Mouse (Mus musculus) macrophage (primary cell): Measurements from ENCODE around the gene Epb41l4b. TPM values are rescaled to one million over a fixed set of nuclear protein-coding genes. Genes with fewer than 3 reads are reported as not detected.

Experiments used
- H3K27ac ChIP-seq: fragments of 350-480 bp; formaldehyde crosslinking; 2 replicates; pipeline ENCODE4 v1.9.0; 2021
- H3K36me3 ChIP-seq: fragments of 350-480 bp; formaldehyde crosslinking; 2 replicates; pipeline ENCODE4 v1.9.0; 2021; ENCODE audit errors: inconsistent target
- H3K4me3 ChIP-seq: fragments of 350-480 bp; formaldehyde crosslinking; 2 replicates; pipeline ENCODE4 v1.9.0; 2021; ENCODE audit errors: inconsistent target
- H3K79me2 ChIP-seq: fragments of 350-480 bp; formaldehyde crosslinking; 2 replicates; pipeline ENCODE4 v1.9.0; 2021; ENCODE audit errors: inconsistent target
- WGBS: methylation state at CpG from one replicate; pipeline ENCODE4 v1.1.7; 2026; ENCODE audit warnings: inconsistent platforms; ENCODE audit not compliant: missing documents; 5-methylcytosine and 5-hydroxymethylcytosine counted together
- polyA plus RNA-seq: library from polyadenylated mRNA; stranded (reverse); fragments of 250-400 nt; gene quantifications from 3 replicates; pipeline ENCODE4 v1.2.4, GENCODE M21; 2018; ENCODE audit warnings: inconsistent platforms
- total RNA-seq, 78 experiments: library from RNA; depleted of rRNA; stranded (reverse); fragments of 250-400 nt; gene quantifications; 1 replicate in 9 of 78; 2 replicates in 24 of 78; 3 replicates in 43 of 78; 4 replicates in 2 of 78; pipeline ENCODE4 v1.2.4; 2018; ENCODE audit warnings: inconsistent platforms in 56 of 78

The Epb41l4b gene
- total RNA-seq (2018; cell fraction: chromatin; rRNA removed) = under 1 TPM in 2 of 26 experiments, not detected in 24; 0.25 to 0.46 TPM
- total RNA-seq (2018; cell fraction: cytosol; rRNA removed) = under 1 TPM in 4 of 26 experiments, not detected in 22; 0.05 to 0.22 (median 0.05) TPM
- under 1 TPM in 1 of 26 experiments, not detected in 25; 0.65 TPM for total RNA-seq (2018; cell fraction: nucleus; rRNA removed)
- polyA plus RNA-seq = not detected in 3 replicates

DNA sequence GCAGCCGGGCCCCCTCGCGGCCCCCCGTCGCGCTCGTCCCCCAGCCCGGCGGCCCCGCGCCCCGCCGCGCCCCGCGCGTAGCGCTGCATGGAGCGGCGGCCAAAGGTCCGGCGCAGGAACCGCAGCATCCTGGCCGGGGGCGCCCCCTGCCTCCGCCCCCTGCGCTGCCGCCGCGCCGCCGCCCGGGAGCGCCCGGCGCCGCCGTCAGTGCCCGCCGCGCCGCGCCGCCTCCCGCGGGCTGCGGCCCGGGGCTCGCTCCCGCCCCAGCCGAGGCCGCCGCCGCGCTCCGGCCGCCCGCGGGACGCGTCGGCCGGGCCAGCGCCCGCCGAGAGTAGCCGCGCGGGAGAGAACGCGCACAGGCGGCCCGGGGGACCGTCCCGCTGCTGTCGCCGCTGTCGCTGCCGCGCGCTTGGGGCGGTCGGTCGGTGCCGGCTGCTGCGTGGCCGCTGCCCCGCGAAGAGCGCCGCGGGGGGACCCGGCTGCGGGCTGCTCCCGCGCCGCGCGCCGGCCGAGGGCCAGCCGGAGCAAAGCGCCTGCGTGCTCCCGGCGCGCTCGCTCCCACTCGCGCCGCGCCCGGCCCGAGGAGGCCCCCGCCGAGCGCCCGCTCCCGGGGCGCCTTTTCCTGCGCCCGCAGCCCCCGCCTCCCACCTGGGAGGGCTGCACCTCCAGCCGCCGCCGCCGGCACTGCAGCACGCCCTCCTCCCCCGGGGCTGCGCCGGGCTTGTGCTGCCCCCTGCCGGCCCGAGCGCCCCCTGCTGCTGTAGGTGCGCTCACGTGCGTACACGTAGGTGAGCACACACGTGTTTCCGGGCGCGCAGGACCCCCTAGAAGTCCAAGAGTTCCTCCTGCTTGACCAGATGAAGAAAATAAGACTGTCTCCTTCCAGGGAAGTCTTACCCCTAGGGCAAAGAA lies at the start of gene Epb41l4b:
TSS of gene Epb41l4b (minus strand) at position 412 of the 912 bp plus-strand sequence.
- H3K27ac ChIP-seq = no peak within 1 kb of the TSS
- WGBS = under 1% methylated on average over 77 of the region's 142 CpGs

DNA sequence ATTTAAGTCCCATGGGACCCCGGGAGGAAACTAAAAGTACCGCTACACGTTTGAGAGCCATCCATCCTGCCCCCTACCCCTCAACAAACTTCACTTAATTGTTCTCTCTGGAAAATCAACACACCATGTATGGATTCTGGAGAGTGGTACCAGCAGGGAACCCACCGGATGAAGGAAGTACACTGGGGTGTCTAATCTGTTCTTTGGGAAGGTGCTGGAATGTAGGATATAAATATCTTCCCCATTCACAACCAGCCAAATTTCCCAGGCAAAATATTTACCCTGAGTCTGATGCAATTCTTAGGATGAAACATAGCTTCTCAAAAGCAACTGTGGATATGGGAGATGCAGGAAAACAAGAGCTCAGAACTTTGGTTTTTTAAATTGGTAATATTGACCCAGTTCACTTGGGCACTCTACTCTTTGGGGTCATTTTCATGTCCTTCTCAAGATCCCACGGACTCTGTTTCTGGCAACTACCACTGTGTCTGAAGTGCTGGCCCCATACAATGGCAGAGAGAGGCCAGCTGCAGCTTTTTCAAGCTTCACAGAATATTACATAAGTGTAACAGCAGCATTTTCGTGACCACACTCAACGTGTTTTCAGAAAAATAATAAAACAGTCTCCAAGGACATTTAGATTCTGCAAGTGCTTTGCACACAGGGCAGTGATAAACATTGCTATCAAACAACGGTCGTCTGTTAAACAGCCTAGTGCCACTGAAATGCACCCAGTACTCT lies 48.5 kb upstream of the Epb41l4b start:
- 85% methylated on average over 9 of the region's 9 CpGs for WGBS
- no peak overlapping the region for H3K27ac ChIP-seq
- H3K36me3 ChIP-seq = no peaks in the 10 kb centered on the region

More for the DNA sequence above, at the start of gene Epb41l4b:
- H3K4me3 ChIP-seq = no peak within 1 kb of the TSS
- H3K79me2 ChIP-seq = no peaks in the 10 kb centered on the region
- no peaks in the 10 kb centered on the region for H3K36me3 ChIP-seq

DNA sequence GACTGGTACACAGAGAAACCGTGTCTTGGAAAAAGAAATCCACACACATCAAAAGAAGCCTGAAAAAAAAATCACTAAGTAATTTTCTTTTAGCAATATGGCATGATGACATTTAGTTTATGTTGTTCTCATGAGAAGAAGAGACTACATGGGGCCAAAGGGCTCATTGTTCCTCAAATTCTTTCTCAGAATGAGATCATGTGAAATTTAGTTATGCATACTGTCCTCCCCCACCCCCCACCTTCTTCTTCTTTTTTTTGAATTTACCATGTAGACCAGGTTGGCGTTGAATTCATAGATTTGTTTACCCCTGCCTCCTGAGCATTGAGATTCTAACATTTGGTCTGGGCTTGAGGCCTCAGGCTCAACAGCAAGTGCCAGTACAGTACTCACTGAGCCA lies 46.6 kb upstream of the Epb41l4b start:
- H3K4me3 ChIP-seq = no peak overlapping the region
- WGBS = 91% methylated on average over 2 of the region's 2 CpGs
- no peaks in the 10 kb centered on the region for H3K79me2 ChIP-seq
- no peaks in the 10 kb centered on the region for H3K36me3 ChIP-seq
- no peak overlapping the region for H3K27ac ChIP-seq

More for the DNA sequence above, 48.5 kb upstream of the Epb41l4b start:
- Histone ChIP-seq H3K4me3 (no peak overlapping the region), H3K79me2 (no peaks in the 10 kb centered on the region)

DNA sequence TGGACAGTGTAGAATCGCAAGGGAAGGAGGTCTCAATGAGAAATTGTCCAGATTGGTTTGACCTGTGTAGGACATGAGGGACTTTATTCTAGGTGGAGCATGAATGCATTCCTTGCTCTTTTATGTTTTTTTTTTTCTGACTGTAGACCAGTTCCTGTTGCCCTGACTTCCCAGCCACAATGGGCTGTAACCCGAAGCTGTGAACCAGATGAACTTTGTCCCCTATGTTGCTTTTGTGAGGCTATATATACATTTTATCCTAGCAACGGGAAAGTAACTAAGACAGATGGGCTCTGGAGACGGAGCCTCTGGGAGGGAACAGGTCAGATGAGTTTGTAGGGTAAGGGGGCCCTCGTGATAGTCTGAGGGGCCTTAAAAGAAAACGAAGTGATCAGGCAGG lies 42.8 kb upstream of the Epb41l4b start:
- H3K4me3 ChIP-seq = no peak overlapping the region
- H3K36me3 ChIP-seq = no peaks in the 10 kb centered on the region
- WGBS = 31% methylated on average over 6 of the region's 6 CpGs
- no peak overlapping the region for H3K27ac ChIP-seq
- no peaks in the 10 kb centered on the region for H3K79me2 ChIP-seq

DNA sequence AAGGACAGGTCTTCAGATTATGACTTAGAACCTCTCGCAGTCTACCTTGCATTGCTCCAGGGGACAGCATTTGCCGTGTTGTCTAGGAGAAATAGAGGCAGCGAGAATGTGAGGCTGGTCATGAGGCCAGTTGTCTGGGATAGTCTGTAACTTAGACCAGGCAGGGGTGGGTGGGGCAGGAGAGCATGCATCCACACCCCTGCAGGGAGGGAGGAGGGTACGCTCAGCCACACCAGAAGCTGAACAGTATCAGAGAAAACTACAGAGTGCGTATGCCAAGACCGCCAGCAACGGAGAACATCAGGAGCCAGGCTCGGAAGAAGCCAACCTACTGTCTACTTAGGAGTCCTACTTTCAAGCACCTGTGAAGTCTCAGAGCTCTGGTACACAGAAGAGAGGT lies 42.2 kb upstream of the Epb41l4b start:
- Histone ChIP-seq H3K27ac (no peak overlapping the region), H3K36me3 (no peaks in the 10 kb centered on the region), H3K4me3 (no peak overlapping the region), H3K79me2 (no peaks in the 10 kb centered on the region)
- 93% methylated on average over 8 of the region's 8 CpGs for WGBS

DNA sequence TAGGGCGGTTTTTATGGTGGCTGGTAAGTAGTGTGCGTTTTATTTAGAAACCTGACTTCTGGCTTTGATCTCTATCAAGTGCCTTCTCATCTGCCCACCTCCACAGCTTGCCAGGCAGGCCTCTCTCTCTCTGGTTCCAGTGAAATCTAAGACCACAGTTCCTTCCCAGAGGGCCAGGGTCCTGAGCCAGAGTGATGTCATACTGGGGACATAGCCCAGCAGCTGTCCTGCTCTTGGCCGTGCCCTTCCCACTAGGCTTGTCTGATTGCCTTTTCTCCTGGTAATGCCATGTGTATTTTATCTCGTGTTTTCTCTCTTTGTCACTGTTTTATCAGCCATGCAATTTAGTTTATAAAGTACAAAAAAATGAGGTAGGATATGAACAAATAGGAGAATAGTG lies 40.3 kb upstream of the Epb41l4b start:
- Histone ChIP-seq H3K4me3 (no peak overlapping the region), H3K36me3 (no peaks in the 10 kb centered on the region), H3K79me2 (no peaks in the 10 kb centered on the region), H3K27ac (no peak overlapping the region)
- WGBS = 88% methylated on average over 4 of the region's 4 CpGs

DNA sequence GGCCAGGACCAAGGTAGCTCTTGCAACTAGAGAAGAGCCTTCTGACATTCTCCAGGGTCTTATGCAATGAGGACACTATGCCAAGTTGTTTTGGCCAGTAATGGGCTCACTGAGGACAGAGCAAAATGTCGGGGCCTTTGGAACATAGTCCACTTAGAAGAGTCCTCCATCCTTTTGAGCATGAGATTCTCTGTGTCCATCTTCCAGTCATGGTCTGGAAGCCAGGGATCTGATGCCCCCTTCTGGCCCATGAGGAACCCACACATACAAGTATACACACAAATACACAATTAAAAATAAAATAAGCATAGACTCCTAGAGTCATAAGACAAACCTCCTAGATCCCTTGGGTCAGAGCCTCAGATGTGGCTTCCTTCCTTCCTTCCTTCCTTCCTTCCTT lies 38.3 kb upstream of the Epb41l4b start:
- 86% methylated on average over 1 of the region's 1 CpGs for WGBS
- H3K4me3 ChIP-seq = no peak overlapping the region

DNA sequence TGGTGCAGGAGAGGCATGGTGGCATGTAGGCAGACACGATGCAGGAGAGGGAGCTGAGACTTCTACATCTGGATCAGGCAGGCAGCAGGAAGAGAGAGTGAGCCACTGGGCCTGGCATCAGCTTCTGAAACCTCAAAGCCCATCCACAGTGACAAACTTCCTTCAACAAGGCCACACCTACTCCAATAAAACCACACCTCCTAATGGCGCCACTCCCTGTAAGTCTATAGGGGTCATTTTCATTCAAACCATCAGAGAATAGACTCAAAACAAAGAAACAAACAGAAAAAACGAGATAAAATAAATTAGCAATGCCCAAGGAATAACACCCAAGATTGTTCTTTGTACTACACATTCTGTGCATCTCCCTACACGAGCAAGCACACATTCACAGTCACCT lies 35.6 kb upstream of the Epb41l4b start:
- 84% methylated on average over 4 of the region's 4 CpGs for WGBS

More for the DNA sequence above, 38.3 kb upstream of the Epb41l4b start:
- Histone ChIP-seq H3K36me3 (no peaks in the 10 kb centered on the region), H3K79me2 (no peaks in the 10 kb centered on the region), H3K27ac (no peak overlapping the region)

DNA sequence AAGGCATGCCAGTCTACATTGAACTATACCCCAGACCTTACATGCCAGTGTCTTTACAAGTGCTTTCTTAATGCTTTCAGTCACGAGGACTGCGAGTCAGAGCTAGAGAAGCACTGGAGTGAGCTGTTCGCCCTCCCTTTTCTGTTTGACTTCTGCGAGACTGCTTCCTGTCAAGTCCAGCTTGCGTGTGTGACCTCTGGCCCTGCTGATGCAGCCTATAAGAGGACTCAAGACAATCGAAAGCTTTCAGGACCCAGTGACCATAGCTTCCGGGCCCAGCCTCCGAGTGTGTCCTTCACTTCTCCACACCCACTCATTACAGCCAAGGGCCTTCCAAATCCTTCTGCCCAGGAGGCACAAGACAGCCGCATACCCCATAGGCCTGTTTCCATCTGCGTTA lies 32.1 kb upstream of the Epb41l4b start:
- 91% methylated on average over 10 of the region's 10 CpGs for WGBS
- Histone ChIP-seq H3K36me3 (no peaks in the 10 kb centered on the region), H3K4me3 (no peak overlapping the region), H3K79me2 (no peaks in the 10 kb centered on the region), H3K27ac (no peak overlapping the region)

More for the DNA sequence above, 35.6 kb upstream of the Epb41l4b start:
- H3K4me3 ChIP-seq = no peak overlapping the region
- no peaks in the 10 kb centered on the region for H3K79me2 ChIP-seq
- H3K27ac ChIP-seq = no peak overlapping the region
- H3K36me3 ChIP-seq = no peaks in the 10 kb centered on the region

DNA sequence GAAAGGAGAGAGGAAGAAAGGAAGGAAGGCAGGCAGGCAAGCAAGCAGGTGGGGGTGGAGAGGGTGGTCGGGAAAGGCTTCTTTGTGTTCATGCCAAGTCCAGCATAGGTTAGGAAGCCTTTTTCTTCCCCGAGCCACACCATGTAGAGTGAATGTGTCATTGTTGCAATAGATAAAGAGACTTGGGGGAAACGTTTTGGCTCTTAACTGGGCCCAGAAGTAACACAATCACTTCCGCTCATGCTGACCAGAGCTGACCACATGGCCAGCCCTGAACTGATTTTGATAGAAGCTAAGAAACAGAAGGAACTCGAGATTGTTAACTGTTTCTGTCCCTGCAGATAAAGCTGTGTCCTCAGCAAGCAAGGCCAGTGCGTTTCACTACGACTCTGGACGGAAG lies 29.6 kb upstream of the Epb41l4b start:
- 40% methylated on average over 8 of the region's 8 CpGs for WGBS
- Histone ChIP-seq H3K36me3 (no peaks in the 10 kb centered on the region), H3K27ac (no peak overlapping the region), H3K4me3 (no peak overlapping the region), H3K79me2 (no peaks in the 10 kb centered on the region)

DNA sequence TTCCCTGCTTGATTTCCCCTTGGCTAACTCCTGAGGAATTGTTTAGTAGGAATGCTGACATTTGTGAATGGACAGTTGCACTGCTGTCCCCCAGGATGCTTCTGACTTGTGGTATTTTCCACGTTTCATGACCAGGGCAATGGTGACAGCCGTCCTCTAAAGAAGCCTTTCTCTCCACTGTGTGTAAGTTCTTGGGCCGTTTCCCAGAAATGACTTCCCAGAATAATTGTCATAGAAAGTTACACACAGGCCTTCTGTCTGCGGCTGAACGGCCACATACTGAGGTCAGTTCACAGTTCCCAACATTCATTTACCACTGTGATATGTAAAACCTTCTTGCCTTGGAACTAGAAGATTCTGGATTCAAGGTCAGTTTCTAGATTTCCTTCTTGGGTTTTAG lies 28.6 kb upstream of the Epb41l4b start:
- 83% methylated on average over 5 of the region's 5 CpGs for WGBS
- H3K27ac ChIP-seq = no peak overlapping the region
- no peaks in the 10 kb centered on the region for H3K36me3 ChIP-seq
- no peaks in the 10 kb centered on the region for H3K79me2 ChIP-seq
- no peak overlapping the region for H3K4me3 ChIP-seq

DNA sequence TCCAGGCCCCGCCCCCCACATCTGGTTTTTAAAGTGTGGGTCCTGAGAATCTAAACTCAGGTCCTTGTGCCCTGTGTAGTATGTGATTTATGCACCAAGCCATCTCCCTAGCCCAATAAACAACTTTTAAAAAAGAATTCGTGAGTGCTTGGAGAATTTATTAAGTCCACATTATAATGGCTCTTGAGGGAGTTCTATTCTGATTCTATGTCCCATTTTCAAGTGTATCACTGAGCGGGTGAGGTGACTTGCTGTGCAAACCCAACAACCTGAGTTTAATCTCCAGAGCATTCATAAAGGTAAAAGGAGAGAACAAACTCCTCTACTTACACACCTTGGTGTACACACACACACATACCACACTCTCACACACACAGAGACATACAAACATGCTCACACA lies 25.4 kb upstream of the Epb41l4b start:
- no peaks in the 10 kb centered on the region for H3K79me2 ChIP-seq
- H3K4me3 ChIP-seq = no peak overlapping the region
- H3K36me3 ChIP-seq = no peaks in the 10 kb centered on the region
- no peak overlapping the region for H3K27ac ChIP-seq
- 81% methylated on average over 3 of the region's 3 CpGs for WGBS

DNA sequence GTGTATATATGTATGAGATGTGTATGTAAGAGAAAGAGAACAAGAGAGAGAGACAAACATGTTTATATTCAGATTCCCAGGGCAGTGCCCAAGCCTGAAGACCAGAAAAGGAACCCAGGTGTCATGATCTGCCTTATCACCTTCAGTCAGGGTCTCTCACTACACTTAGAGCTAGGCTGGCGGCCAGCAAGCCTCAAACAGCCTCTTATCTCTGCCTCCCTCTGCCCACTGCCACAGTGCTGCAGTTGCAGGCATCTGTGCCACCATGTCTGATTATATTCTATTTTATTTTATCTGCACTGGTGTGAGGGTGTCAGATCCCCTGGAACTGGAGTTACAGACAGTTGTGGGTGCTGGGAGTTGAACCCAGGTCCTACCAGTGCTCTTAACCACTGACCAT lies 25.0 kb upstream of the Epb41l4b start:
- Histone ChIP-seq H3K4me3 (no peak overlapping the region), H3K27ac (no peak overlapping the region), H3K79me2 (no peaks in the 10 kb centered on the region), H3K36me3 (no peaks in the 10 kb centered on the region)
- WGBS = 92% methylated on average over 1 of the region's 1 CpGs

DNA sequence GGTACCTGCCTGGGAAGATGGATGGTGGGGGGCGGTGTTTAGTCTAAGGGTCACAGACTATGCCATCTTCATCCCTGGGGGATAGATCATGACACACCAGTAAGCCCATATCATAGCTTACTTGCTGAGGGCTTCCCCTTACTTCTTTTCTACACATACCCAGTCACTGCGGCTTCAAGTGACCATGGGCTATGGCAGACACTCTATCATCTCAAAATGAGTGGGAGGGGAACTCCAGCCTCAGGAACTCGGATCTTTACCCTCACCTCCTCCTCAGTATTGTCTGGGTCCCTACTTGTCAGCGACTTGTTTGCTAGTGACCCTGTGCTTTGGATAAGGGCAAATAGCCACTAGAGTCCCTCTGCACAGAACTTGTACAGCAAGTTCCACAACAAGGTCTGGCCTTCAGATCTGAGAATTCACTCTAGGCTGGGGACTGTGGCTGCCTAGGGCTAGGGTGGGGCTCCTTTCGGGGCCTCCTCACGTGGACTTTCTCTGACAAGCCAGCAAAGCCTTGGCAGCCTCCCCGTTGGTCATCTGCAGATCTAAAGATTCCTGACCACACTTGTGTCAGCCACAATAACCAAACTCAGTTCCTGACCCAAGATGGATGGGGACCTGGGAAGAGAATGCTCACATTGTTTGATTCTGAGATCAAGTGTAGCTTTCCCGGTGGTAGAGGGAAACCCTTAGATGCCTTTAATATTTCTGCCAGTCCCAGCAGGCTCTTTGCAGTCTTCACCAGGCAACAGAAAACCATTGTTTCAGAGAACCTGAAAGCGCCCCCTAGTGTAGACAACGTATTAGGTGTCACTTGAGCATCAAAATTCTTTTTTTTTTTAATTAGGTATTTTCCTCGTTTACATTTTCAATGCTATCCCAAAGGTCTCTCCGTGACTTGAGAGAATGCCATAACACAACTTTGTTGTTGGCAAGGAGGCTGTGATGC lies 24.0 kb upstream of the Epb41l4b start:
- no peak overlapping the region for H3K27ac ChIP-seq
- no peaks in the 10 kb centered on the region for H3K79me2 ChIP-seq
- WGBS = 53% methylated on average over 12 of the region's 12 CpGs
- H3K36me3 ChIP-seq = no peaks in the 10 kb centered on the region
- H3K4me3 ChIP-seq = no peak overlapping the region
